Mouse (Mus musculus) lung, postnatal 0 days (tissue): ENCODE results near the gene Gm7356. TPM values are rescaled to one million over a fixed set of nuclear protein-coding genes. Genes with fewer than 3 reads are reported as not detected.
"Not testable (repeated sequence)": the region's sequence is repeated elsewhere in the genome, so short reads cannot be mapped to it uniquely, and the experiment has no call there.

Experiments
- ATAC-seq: fragments of 200-750 bp; cut with Nextera tagmentation; 2 replicates; pipeline ENCODE4 v1.8.0; 2017; ENCODE audit warnings: moderate library complexity
- DNase-seq: peaks from one replicate; pipeline ENCODE4 v3.0.0-alpha.2; 2016; ENCODE audit warnings: low spot score
- H3K27ac ChIP-seq: fragments of 300-500 bp; sonication (generic); 2 replicates; pipeline ENCODE4 v1.5.1; 2014; ENCODE audit warnings: antibody characterized with exemption, mild to moderate bottlenecking, low read length, mixed read lengths
- H3K27me3 ChIP-seq: fragments of 300-500 bp; sonication (generic); replicated peaks from 2 replicates; pipeline ENCODE4 v1.6.1; 2014; ENCODE audit warnings: low read length, mixed read lengths; ENCODE audit not compliant: insufficient read depth
- H3K36me3 ChIP-seq: fragments of 300-500 bp; sonication (generic); 2 replicates; pipeline ENCODE4 v1.6.1; 2014; ENCODE audit warnings: low read length, mixed read lengths; ENCODE audit not compliant: insufficient read depth
- H3K4me1 ChIP-seq: fragments of 300-500 bp; sonication (generic); 2 replicates; pipeline ENCODE4 v1.6.1; 2014; ENCODE audit warnings: antibody characterized with exemption, low read depth, low read length, mixed read lengths; ENCODE audit not compliant: insufficient read depth
- H3K4me2 ChIP-seq: fragments of 300-500 bp; sonication (generic); replicated peaks from 2 replicates; pipeline ENCODE4 v1.6.1; 2014; ENCODE audit warnings: low read depth, mild to moderate bottlenecking, low read length, moderate library complexity, mixed read lengths
- H3K4me3 ChIP-seq: fragments of 300-500 bp; sonication (generic); 2 replicates; pipeline ENCODE4 v1.5.1; 2014; ENCODE audit warnings: low read depth, low read length
- H3K9ac ChIP-seq: fragments of 300-500 bp; sonication (generic); replicated peaks from 2 replicates; pipeline ENCODE4 v1.6.1; 2014; ENCODE audit warnings: low read depth, mild to moderate bottlenecking
- H3K9me3 ChIP-seq: fragments of 300-500 bp; sonication (generic); 2 replicates; pipeline ENCODE4 v1.6.1; 2016; ENCODE audit warnings: low read length, mixed read lengths
- WGBS: fragments of 180-500 bp; shearing (Covaris S2); extraction: QIAGEN DNeasy Blood & Tissue Kit; methylation state at CpG from one replicate; pipeline ENCODE4 v1.1.7; 2014; 5-methylcytosine and 5-hydroxymethylcytosine counted together
- polyA plus RNA-seq: library from polyadenylated mRNA; unstranded; fragments of >200 nt; fragmentation: Nextera tagmentation; extraction: Ambion mirVana; gene quantifications from 2 replicates; pipeline ENCODE4 v1.2.1, GENCODE M21; 2015

Gm7356 gene
- polyA plus RNA-seq, 1 experiment from 2014 or later = not detected

GRCm38 (mm10) chr17:13958129-13958528, 45.4 kb downstream of the Gm7356 start:
- not testable (repeated sequence) for H3K36me3 ChIP-seq, H3K4me1 ChIP-seq, H3K4me3 ChIP-seq, H3K4me2 ChIP-seq, H3K9me3 ChIP-seq, ATAC-seq, DNase-seq, H3K9ac ChIP-seq, H3K27ac ChIP-seq, H3K27me3 ChIP-seq
- 38% methylated on average over 1 of the region's 2 CpGs for WGBS

GRCm38 (mm10) chr17:13951570-13951969, 51.9 kb downstream of the Gm7356 start:
- H3K4me3 ChIP-seq, DNase-seq, H3K4me1 ChIP-seq, H3K36me3 ChIP-seq, H3K27ac ChIP-seq, H3K27me3 ChIP-seq, ATAC-seq, H3K4me2 ChIP-seq, H3K9ac ChIP-seq, H3K9me3 ChIP-seq: not testable (repeated sequence)
- 87% methylated on average over 1 of the region's 1 CpGs for WGBS

Other genes starting within 250 kb of the Gm7356 start
- 148 and 161 TPM in 2 replicates for gene Afdn, start 243.2 kb downstream of the Gm7356 start, polyA plus RNA-seq
- gene Tcte2, start 241.9 kb downstream of the Gm7356 start, polyA plus RNA-seq = 3.9 and 4.4 TPM in 2 replicates
- gene Gm7168, start 55.3 kb downstream of the Gm7356 start, polyA plus RNA-seq = not detected in 2 replicates
- not detected in 2 replicates for gene Gm7358, start 55.8 kb upstream of the Gm7356 start, polyA plus RNA-seq
- gene Dact2, start 200.6 kb upstream of the Gm7356 start, polyA plus RNA-seq = 2.5 and 2.6 TPM in 2 replicates